Mouse (Mus musculus) MEL (cell line): Measurements from ENCODE around the gene Vstm5. TPM values are rescaled to one million over a fixed set of nuclear protein-coding genes. Genes with fewer than 3 reads are reported as not detected.

ENCODE experiments used
- DNase-seq: peaks from one replicate; pipeline ENCODE4 v3.0.0; 2011; ENCODE audit warnings: low read depth, low spot score
- H3K27ac ChIP-seq: 2 replicates; pipeline ENCODE4 v1.5.1; 2012; ENCODE audit warnings: low read depth, mild to moderate bottlenecking, control low read depth, low read length, moderate library complexity; ENCODE audit not compliant: control insufficient read depth
- H3K27me3 ChIP-seq, 2 experiments: fragments of 150-350 bp in 1 of 2; sonication (generic) in 1 of 2; 2 replicates each; pipeline ENCODE4 v1.6.1; 2012; ENCODE audit warnings: low read length in 2 of 2, mild to moderate bottlenecking in 2 of 2, improper control_type of control experiment in 1 of 2, moderate library complexity in 1 of 2; ENCODE audit not compliant: insufficient read depth in 2 of 2, control insufficient read depth in 1 of 2
- H3K36me3 ChIP-seq, 2 experiments: 2 replicates each; pipeline ENCODE4 v1.6.1; 2012 to 2014; ENCODE audit warnings: low read length in 2 of 2, improper control_type of control experiment in 1 of 2, inconsistent platforms in 1 of 2, mild to moderate bottlenecking in 1 of 2; ENCODE audit not compliant: insufficient read depth in 2 of 2, control insufficient read depth in 1 of 2
- H3K4me1 ChIP-seq, 2 experiments: fragments of 150-350 bp in 1 of 2; sonication (generic) in 1 of 2; 2 replicates each; pipeline ENCODE4 v1.6.1; 2012; ENCODE audit warnings: low read length in 2 of 2, improper control_type of control experiment in 1 of 2, mild to moderate bottlenecking in 1 of 2; ENCODE audit not compliant: insufficient read depth in 2 of 2, control insufficient read depth in 1 of 2
- H3K4me3 ChIP-seq, 2 experiments: fragments of 150-350 bp in 1 of 2; sonication (generic) in 1 of 2; 2 replicates each; pipeline ENCODE4 v1.5.1; 2012; ENCODE audit warnings: low read depth in 2 of 2, low read length in 2 of 2, mild to moderate bottlenecking in 2 of 2, moderate library complexity in 2 of 2, control low read depth in 1 of 2, improper control_type of control experiment in 1 of 2; ENCODE audit not compliant: control insufficient read depth in 1 of 2, insufficient read depth in 1 of 2
- H3K79me2 ChIP-seq: 2 replicates; pipeline ENCODE4 v1.6.1; 2012; ENCODE audit warnings: mild to moderate bottlenecking, low read length, moderate library complexity; ENCODE audit not compliant: control insufficient read depth, poor library complexity, insufficient read depth
- H3K9ac ChIP-seq: 2 replicates; pipeline ENCODE4 v1.6.1; 2012; ENCODE audit warnings: low read depth, mild to moderate bottlenecking, control low read depth, low read length, moderate library complexity; ENCODE audit not compliant: control insufficient read depth, poor library complexity, severe bottlenecking
- H3K9me3 ChIP-seq: fragments of 150-350 bp; sonication (generic); replicated peaks from 2 replicates; pipeline ENCODE4 v1.6.1; 2012; ENCODE audit warnings: mild to moderate bottlenecking, low read length, improper control_type of control experiment, moderate library complexity; ENCODE audit not compliant: insufficient read depth
- BHLHE40 ChIP-seq: IDR thresholded peaks from 2 replicates; pipeline ENCODE4 v1.6.1; 2012; ENCODE audit warnings: low read depth, mild to moderate bottlenecking, inconsistent platforms, low read length, improper control_type of control experiment, borderline replicate concordance
- CHD1 ChIP-seq: IDR thresholded peaks from 2 replicates; pipeline ENCODE4 v1.6.1; 2012; ENCODE audit warnings: low read depth, mild to moderate bottlenecking, inconsistent platforms, low read length, improper control_type of control experiment
- CHD2 ChIP-seq: IDR thresholded peaks from 2 replicates; pipeline ENCODE4 v1.6.1; 2011; ENCODE audit warnings: low read length, improper control_type of control experiment
- CTCF ChIP-seq, 3 experiments: IDR thresholded peaks in 2 of 3; conservative IDR thresholded peaks in 1 of 3; 2 replicates each; pipeline ENCODE4 v1.5.1; 2011 to 2012; ENCODE audit warnings: low read length in 3 of 3, low read depth in 2 of 3, mild to moderate bottlenecking in 2 of 3, improper control_type of control experiment in 1 of 3, inconsistent platforms in 1 of 3, mixed read lengths in 1 of 3, moderate library complexity in 1 of 3; ENCODE audit not compliant: control insufficient read depth in 1 of 3, insufficient read depth in 1 of 3, poor library complexity in 1 of 3, severe bottlenecking in 1 of 3
- E2F4 ChIP-seq: IDR thresholded peaks from 2 replicates; pipeline ENCODE4 v1.6.1; 2011; ENCODE audit warnings: low read depth, low read length, improper control_type of control experiment, borderline replicate concordance
- ELF1 ChIP-seq: IDR thresholded peaks from 2 replicates; pipeline ENCODE4 v1.6.1; 2014; ENCODE audit warnings: low read depth, mild to moderate bottlenecking, inconsistent platforms, low read length, improper control_type of control experiment, moderate library complexity
- EP300 ChIP-seq, 2 experiments: IDR thresholded peaks; 2 replicates each; pipeline ENCODE4 v1.6.1; 2011; ENCODE audit warnings: improper control_type of control experiment in 2 of 2, low read length in 2 of 2, low read depth in 1 of 2, mild to moderate bottlenecking in 1 of 2
- ETS1 ChIP-seq: IDR thresholded peaks from 2 replicates; pipeline ENCODE4 v1.6.1; 2012; ENCODE audit warnings: low read depth, mild to moderate bottlenecking, inconsistent platforms, low read length, improper control_type of control experiment, moderate library complexity
- GABPA ChIP-seq: IDR thresholded peaks from 2 replicates; pipeline ENCODE4 v1.6.1; 2012; ENCODE audit warnings: low read depth, mild to moderate bottlenecking, inconsistent platforms, low read length, improper control_type of control experiment, moderate library complexity
- GATA1 ChIP-seq: IDR thresholded peaks from 2 replicates; pipeline ENCODE4 v1.6.1; 2011; ENCODE audit warnings: low read depth, low read length, improper control_type of control experiment
- HCFC1 ChIP-seq: IDR thresholded peaks from 2 replicates; pipeline ENCODE4 v1.6.1; 2012; ENCODE audit warnings: low read depth, mild to moderate bottlenecking, inconsistent platforms, low read length, improper control_type of control experiment, moderate library complexity
- JUND ChIP-seq: IDR thresholded peaks from 2 replicates; pipeline ENCODE4 v1.6.1; 2011; ENCODE audit warnings: low read depth, mild to moderate bottlenecking, improper control_type of control experiment, low read length
- KAT2A ChIP-seq: conservative IDR thresholded peaks from 2 replicates; pipeline ENCODE4 v1.6.1; 2012; ENCODE audit warnings: low read depth, low read length, improper control_type of control experiment, inconsistent platforms
- MAFK ChIP-seq: IDR thresholded peaks from 2 replicates; pipeline ENCODE4 v1.6.1; 2011; ENCODE audit warnings: low read depth, mild to moderate bottlenecking, low read length, improper control_type of control experiment, borderline replicate concordance
- MAX ChIP-seq: IDR thresholded peaks from 2 replicates; pipeline ENCODE4 v1.6.1; 2011; ENCODE audit warnings: low read length, improper control_type of control experiment
- MAZ ChIP-seq: IDR thresholded peaks from 2 replicates; pipeline ENCODE4 v1.6.1; 2012; ENCODE audit warnings: low read depth, mild to moderate bottlenecking, inconsistent platforms, low read length, improper control_type of control experiment
- MYB ChIP-seq: IDR thresholded peaks from 2 replicates; pipeline ENCODE4 v1.6.1; 2011; ENCODE audit warnings: mild to moderate bottlenecking, low read depth, low read length, improper control_type of control experiment
- MYC ChIP-seq: IDR thresholded peaks from 2 replicates; pipeline ENCODE4 v1.6.1; 2011; ENCODE audit warnings: low read depth, mild to moderate bottlenecking, low read length, improper control_type of control experiment, moderate library complexity
- NRF1 ChIP-seq: IDR thresholded peaks from 2 replicates; pipeline ENCODE4 v1.6.1; 2014; ENCODE audit warnings: low read depth, mild to moderate bottlenecking, inconsistent platforms, low read length, improper control_type of control experiment, moderate library complexity; ENCODE audit not compliant: poor library complexity, insufficient read depth, severe bottlenecking
- POLR2AphosphoS2 ChIP-seq: IDR thresholded peaks from 2 replicates; pipeline ENCODE4 v1.6.1; 2011; ENCODE audit warnings: low read length, improper control_type of control experiment
- POLR2AphosphoS5 ChIP-seq: IDR thresholded peaks from 2 replicates; pipeline ENCODE4 v1.6.1; 2012; ENCODE audit warnings: low read depth, borderline replicate concordance, mild to moderate bottlenecking, inconsistent platforms, low read length, moderate library complexity, mixed read lengths
- RAD21 ChIP-seq: IDR thresholded peaks from 2 replicates; pipeline ENCODE4 v1.6.1; 2011; ENCODE audit warnings: mild to moderate bottlenecking, low read depth, low read length, improper control_type of control experiment
- RCOR1 ChIP-seq: IDR thresholded peaks from 2 replicates; pipeline ENCODE4 v1.6.1; 2012; ENCODE audit warnings: low read depth, mild to moderate bottlenecking, inconsistent platforms, low read length, improper control_type of control experiment
- SIN3A ChIP-seq: IDR thresholded peaks from 2 replicates; pipeline ENCODE4 v1.6.1; 2012; ENCODE audit warnings: low read length, improper control_type of control experiment, inconsistent platforms
- SMC3 ChIP-seq: IDR thresholded peaks from 2 replicates; pipeline ENCODE4 v1.6.1; 2011; ENCODE audit warnings: low read depth, low read length, improper control_type of control experiment
- TBP ChIP-seq: IDR thresholded peaks from 2 replicates; pipeline ENCODE4 v1.8.0; 2011; ENCODE audit warnings: low read depth, low read length, improper control_type of control experiment
- TCF12 ChIP-seq: IDR thresholded peaks from 2 replicates; pipeline ENCODE4 v1.6.1; 2014; ENCODE audit warnings: low read depth, mild to moderate bottlenecking, inconsistent platforms, low read length, improper control_type of control experiment, moderate library complexity
- UBTF ChIP-seq: IDR thresholded peaks from 2 replicates; pipeline ENCODE4 v1.6.1; 2012; ENCODE audit warnings: low read depth, mild to moderate bottlenecking, inconsistent platforms, low read length, improper control_type of control experiment, moderate library complexity, borderline replicate concordance; ENCODE audit not compliant: insufficient read depth
- USF1 ChIP-seq: IDR thresholded peaks from 2 replicates; pipeline ENCODE4 v1.6.1; 2014; ENCODE audit warnings: low read depth, mild to moderate bottlenecking, inconsistent platforms, low read length, improper control_type of control experiment, moderate library complexity
- USF2 ChIP-seq, 2 experiments: IDR thresholded peaks; 2 replicates each; pipeline ENCODE4 v1.6.1; 2011 to 2012; ENCODE audit warnings: improper control_type of control experiment in 2 of 2, low read length in 2 of 2, borderline replicate concordance in 1 of 2, inconsistent platforms in 1 of 2, low read depth in 1 of 2, mild to moderate bottlenecking in 1 of 2; ENCODE audit not compliant: insufficient read depth in 1 of 2
- ZMIZ1 ChIP-seq: IDR thresholded peaks from 2 replicates; pipeline ENCODE4 v1.6.1; 2012; ENCODE audit warnings: low read depth, mild to moderate bottlenecking, inconsistent platforms, low read length, improper control_type of control experiment, moderate library complexity
- polyA plus RNA-seq, 2 experiments: library from polyadenylated mRNA; stranded (reverse) in 1 of 2; unstranded in 1 of 2; fragments of >175 nt in 1 of 2; fragments of >200 nt in 1 of 2; gene quantifications; 2 replicates each; pipeline versions ENCODE4 v1.2.1 to v1.2.4; 2012; ENCODE audit warnings: low replicate concordance in 2 of 2, low read depth in 1 of 2; ENCODE audit not compliant: insufficient read length in 2 of 2, insufficient read depth in 1 of 2, missing spikeins in 1 of 2
- total RNA-seq: library from RNA; depleted of rRNA; stranded (reverse); fragments of 300-350 nt; gene quantifications from 2 replicates; pipeline ENCODE4 v1.2.3, GENCODE M21; 2012

Vstm5 gene
- total and polyA plus RNA-seq, 3 experiments = 23.5 to 27.0 TPM; not detected in 1

DNA sequence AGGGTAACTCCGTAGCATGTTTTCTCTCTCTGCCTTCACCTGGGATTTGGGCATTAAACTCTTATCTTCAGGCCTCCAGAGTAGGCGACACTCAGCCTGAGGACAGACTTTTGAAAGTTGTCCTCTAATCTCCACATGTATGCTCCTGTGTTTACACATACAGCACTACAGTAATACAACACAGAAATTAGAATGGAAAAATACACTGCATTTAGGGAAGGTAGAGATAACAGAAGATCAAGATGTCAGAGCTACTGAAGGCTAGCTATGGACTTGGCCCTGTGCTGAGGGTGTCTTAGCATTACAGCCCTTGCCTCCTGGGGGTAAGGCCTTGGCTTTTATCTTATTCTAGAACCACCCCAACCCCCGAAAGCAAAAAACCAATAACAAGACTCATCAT lies 49.6 kb downstream of the Vstm5 start (continued):
- TF ChIP-seq USF2 (IDR thresholded peaks at IDR 0.05; ENCODE audit: borderline replicate concordance in 1 of 2, insufficient read depth in 1 of 2, low read depth in 1 of 2, low read length in 2 of 2) (no peak), CHD2 (no peak), TBP (no peak), ETS1 (0 out of 2 replicates have a peak, but pooled peaks have one; percentile 8), MAZ (no peak), RCOR1 (no peak; the same call in 1 of the 2 replicates), NRF1 (no peak), BHLHE40 (no peak), MAX (0 out of 2 replicates have a peak, but pooled peaks have one; percentile 12), TCF12 (peak; percentile 35; the same call in 1 of the 2 replicates), KAT2A (no peak), UBTF (no peak), RAD21 (no peak), JUND (no peak), ZMIZ1 (no peak)

DNA sequence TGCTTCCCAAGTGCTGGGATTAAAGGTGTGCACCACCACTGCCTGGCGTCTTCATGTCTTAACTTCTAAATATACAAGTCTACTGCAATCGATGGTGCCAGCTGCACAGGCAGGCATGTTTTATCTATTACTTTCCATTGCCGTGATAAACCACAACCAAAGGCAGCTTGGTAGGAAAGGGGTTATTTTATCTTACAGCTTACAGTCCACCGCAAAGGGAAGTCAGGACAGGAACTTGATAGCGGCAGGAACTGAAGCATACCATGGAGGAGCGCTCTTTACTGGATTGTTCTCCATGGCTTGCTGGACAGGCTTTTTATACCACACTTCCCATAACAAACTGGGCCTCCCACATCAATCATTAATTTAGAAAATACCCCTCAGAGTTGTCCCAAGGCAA lies 50.4 kb downstream of the Vstm5 start:
- H3K4me3 ChIP-seq = no peak overlapping the region
- H3K27ac ChIP-seq = peak overlapping the region; percentile 75
- H3K9me3 ChIP-seq = no peaks in the 10 kb centered on the region
- DNase-seq = peak; percentile 100
- H3K79me2 ChIP-seq = no peaks in the 10 kb centered on the region
- H3K36me3 ChIP-seq = peaks cover 0 to 41% of the 10 kb centered on the region in 2 experiments; a peak in 2 of 4 replicates
- peaks cover 17 to 37% of the 10 kb centered on the region in 2 experiments for H3K4me1 ChIP-seq
- no peaks in the 10 kb centered on the region for H3K27me3 ChIP-seq
- H3K9ac ChIP-seq = no peak overlapping the region
- TF ChIP-seq POLR2AphosphoS2 (0 out of 2 replicates have a peak, but pooled peaks have one; percentile 79), ZMIZ1 (peak; percentile 80; the same call in 1 of the 2 replicates), CHD2 (no peak; the same call in 1 of the 2 replicates), HCFC1 (peak; percentile 75), USF1 (no peak), ELF1 (peak; percentile 77), SMC3 (no peak; the same call in 1 of the 2 replicates), USF2 (IDR thresholded peaks at IDR 0.05; ENCODE audit: borderline replicate concordance in 1 of 2, insufficient read depth in 1 of 2, low read depth in 1 of 2, low read length in 2 of 2) (no peak), ETS1 (peak; percentile 99), MAX (peak; percentile 63), NRF1 (no peak), CHD1 (no peak), TBP (peak; percentile 97), RCOR1 (peak; percentile 100), UBTF (peak; percentile 96; the same call in 1 of the 2 replicates), CTCF (IDR thresholded peaks at IDR 0.05 in 2 of 3, conservative IDR thresholded peaks at IDR 0.05 in 1 of 3; ENCODE audit: control insufficient read depth in 1 of 3, insufficient read depth in 1 of 3, low read depth in 2 of 3, low read length in 3 of 3, poor library complexity in 1 of 3, severe bottlenecking in 1 of 3) (0 out of 6 replicates have a peak, but pooled peaks of 1 of the 3 experiments have one; percentile 3), EP300 (IDR thresholded peaks at IDR 0.05; ENCODE audit: low read depth in 1 of 2, low read length in 2 of 2) (peak; percentile 98 to 100), TCF12 (peak; percentile 100), GATA1 (peak; percentile 100), MAFK (peak; percentile 98), BHLHE40 (peak; percentile 94), MYB (peak; percentile 94), SIN3A (peak; percentile 98), MYC (peak; percentile 96), POLR2AphosphoS5 (peak; percentile 81; the same call in 1 of the 2 replicates), GABPA (no peak), E2F4 (no peak; the same call in 1 of the 2 replicates), MAZ (peak; percentile 72; the same call in 1 of the 2 replicates)
